Mouse (Mus musculus): ENCODE results near the gene Alox12.
A peak's percentile ranks its signal among the peaks of the same experiment; 100 is the strongest.

Gene Alox12

DNA sequence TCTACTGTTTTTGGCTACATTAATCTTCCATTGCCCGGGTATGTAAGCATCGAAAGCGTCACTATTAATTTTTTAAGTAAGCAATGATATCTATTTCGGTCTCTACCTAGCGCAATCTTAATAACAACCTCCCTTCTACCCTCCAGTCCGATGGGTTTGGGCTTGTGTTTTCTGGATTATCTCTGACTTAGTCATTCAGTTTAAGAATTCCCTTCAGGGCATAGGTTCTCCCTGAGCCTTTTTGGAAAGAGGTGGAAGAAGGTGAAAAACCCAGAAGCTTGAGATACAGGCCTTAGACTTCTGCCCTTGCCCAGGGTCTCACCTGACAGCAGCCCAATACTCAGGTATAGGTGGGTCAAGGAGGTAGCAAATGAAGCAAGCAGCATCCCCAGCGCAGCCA, 35.3 kb downstream of the Alox12 start:
- no peak for DNase-seq

- no peak for DNase-seq
Measured at GRCm38 (mm10) chr11:70218741-70219470, 36.2 kb downstream of the Alox12 start.

DNA sequence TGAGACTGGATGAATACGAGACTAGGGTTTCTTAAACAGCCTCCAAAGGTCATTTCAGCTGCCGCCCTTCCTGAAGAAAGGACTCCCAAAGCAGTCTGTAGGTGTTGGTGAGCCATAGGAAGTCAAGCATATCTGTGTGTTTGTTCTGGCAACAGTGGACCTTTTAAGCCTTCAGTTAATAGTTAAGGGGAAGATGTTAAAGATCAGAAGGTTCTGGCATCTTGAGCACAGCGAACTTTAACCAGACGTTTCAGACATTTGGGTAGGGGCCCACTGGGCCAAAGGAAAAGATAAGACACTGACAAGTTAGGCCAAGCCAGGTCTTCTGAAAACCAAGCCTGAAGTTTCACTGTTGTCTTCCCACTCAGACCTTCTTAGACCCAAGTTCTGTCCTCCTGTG, 37.1 kb downstream of the Alox12 start:
- no peak for DNase-seq

- no peak for DNase-seq
Measured at GRCm38 (mm10) chr11:70216103-70216502, 39.0 kb downstream of the Alox12 start.

DNA sequence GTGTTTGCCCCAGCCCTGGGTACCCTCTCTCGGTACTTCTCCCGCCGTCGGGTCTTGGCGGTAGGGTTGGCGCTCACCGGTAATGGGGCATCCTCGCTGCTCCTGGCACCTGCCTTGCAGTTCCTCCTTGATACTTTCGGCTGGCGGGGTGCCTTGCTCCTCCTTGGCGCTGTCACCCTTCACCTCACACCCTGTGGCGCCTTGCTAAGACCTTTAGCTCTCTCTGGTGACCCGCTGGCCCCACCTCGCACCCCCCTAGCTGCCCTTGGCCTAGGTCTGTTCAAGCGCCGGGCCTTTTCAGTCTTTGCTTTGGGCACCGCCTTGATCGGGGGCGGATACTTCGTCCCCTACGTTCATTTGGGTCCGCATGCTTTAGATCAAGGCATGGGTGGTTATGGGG, 39.9 kb downstream of the Alox12 start:
- no peak for DNase-seq

- no peak for DNase-seq
Measured at GRCm38 (mm10) chr11:70214856-70215209, 40.3 kb downstream of the Alox12 start.

DNA sequence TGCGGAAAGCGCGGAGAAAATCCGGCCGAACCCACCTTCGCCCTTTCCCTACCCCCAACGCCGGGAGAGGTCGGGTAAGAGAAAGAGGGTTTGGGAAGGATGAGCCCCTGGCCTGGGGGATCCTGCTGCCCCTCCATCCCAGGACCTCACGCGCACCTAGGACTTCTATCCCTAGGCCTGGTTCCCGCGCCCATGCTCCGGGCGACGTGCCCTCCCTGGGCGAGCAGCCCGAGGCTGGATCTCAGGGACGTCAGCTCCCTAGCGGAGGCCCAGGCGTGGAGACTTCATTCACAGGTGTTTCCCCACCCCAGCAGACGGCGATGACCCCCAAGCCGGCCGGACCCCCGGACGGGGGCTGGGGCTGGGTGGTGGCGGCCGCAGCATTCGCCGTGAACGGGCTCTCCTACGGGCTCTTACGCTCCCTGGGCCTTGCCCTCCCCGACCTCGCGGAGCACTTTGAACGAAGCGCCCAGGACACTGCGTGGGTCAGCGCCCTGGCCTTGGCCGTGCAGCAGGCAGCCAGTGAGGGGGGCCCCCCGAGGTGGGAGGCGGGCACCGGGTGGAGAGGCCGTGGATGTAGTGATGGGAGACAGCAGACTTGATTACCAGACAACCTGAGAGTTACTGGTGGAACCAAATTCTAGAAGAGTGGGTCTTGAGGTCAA, 40.8 kb downstream of the Alox12 start:
- DNase-seq, result no peak

DNA sequence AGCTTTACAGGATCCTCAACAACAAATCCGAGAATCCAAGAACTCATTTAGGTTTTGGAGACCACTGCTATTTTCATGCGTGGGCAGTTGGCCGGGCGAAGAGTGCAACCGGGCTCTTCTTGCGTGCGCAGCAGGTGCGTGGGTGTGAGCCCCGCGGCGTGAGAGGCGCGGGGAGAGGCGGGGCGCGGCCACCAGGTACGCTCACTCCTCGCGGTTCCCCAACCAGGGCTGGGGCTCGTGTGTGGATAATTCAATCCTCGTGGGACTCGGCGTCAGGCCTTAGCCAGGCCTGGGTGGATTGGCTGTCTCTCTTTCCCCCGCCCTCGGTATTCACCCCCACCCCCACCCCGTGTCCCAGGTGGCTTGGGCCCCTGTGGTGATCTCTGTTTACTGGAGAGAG, 41.4 kb downstream of the Alox12 start:
- DNase-seq, result no peak

GRCm38 (mm10) chr11:70212896-70213295, 42.3 kb downstream of the Alox12 start:
- peak in 1 of 2 experiments; percentile 61 for DNase-seq

DNA sequence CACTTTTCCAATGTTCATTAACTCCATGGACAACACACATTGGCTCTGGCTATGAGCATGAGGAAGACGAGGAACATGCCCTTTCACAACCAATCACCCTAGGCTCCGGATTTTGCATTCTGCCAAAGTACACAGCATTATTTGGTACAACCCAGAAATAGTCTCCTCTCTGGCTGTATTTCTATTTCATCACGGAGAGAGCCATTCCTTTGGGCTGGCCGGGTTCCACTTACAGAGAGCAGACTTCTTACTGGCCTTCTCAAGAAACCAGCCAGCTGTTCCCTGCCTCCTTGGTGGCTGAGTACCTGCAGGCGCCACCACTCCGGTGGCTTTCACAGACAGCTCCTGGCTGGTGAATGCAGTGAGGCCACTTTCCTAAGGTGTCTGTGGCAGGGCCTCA, 42.7 kb downstream of the Alox12 start, which contains the start of gene Slc16a11:
TSS of gene Slc16a11 (plus strand) at position 330 of the 400 bp plus-strand sequence.
- no peak for DNase-seq

DNA sequence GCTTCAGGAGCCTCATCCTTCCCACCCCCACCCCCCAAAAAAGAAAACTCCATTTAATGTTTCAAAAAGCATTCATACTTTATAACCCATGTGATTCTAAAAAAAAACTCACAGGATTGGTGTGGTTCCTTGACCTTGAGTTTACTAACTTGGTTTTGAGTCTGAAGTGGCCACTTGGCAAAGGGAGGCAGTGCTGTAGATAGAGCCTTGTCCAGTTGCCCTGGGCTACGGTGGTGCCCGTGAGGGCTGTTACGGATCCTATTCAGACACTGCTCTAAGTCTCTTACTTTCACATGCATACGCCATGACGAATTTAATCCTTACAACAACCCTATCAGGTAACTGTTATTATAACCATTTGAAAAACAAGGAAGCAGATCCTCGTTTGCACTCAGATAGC, 43.2 kb downstream of the Alox12 start:
- DNase-seq, result no peak

- DNase-seq, result no peak
Measured at GRCm38 (mm10) chr11:70210681-70211080, 44.5 kb downstream of the Alox12 start.

DNA sequence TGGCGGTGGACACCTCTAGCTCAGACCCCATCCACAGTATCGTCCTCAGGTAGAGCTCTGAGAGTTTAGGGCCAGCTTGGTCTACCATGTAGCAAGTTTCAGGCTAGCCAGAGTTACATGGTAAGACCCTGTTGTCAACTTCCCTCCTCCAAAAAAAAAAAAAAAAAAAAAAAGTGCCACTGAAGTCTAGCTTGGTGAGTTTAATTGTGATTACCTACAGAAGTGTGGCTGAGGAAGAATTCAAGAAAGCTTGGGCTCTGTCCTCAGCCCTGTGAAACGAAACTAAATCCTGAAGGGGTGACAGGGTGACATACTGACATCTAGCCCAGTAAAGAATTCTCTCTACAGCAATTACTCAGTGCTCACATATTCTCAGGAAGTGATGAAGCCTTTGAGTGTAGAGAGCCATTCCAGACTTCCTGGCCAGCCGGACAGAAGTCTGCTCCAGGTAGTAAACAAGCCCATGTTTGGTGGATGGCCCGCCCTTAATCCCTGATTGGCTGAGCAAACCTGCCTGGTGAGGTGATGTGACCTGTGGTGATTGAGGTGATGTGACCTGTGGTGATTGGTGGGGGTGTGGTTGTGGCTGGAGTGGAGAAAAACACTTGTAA, 46.3 kb downstream of the Alox12 start:
- DNase-seq, result no peak

DNA sequence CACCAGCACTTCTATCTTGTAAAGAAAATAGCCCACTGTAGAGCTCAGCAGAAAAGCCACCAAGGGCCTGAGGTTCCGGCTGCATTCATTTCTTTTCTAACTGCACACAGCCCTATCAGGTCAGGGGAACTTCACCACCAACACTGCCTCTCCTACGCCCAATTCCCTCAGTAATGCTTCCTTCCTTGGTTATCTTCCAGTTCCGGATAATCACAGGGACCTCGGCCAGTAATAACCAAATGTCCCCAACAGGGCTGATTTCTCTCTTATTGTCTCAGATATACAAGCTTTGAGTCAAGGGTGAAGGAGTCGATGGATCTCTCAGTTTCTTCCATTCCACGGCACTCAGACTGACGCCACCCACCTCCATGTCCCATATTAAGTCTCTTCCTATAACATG, 47.9 kb downstream of the Alox12 start:
- no peak for DNase-seq

DNA sequence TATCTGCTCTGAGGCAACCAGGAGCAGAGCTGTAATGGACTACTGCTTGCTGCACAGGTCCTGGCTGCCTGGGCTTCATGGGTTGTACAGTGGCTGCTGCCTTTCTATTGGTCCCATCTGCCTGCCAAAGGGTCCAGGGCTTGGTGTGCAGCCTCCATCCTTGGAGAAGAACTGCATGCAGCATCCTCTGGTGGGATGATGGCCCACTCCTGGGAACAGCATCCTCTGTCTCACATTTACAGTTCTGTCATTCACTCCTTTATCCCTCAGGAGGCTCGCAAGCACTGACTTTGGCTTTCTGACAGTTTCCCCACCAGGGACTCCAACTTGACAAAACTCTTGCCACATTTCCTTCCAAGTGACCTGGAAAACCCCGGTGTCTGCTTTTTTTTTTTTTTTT, 48.4 kb downstream of the Alox12 start:
- DNase-seq, result no peak

- peak; percentile 46 to 77 for DNase-seq
Measured at GRCm38 (mm10) chr11:70201691-70202090, 53.5 kb downstream of the Alox12 start.

DNA sequence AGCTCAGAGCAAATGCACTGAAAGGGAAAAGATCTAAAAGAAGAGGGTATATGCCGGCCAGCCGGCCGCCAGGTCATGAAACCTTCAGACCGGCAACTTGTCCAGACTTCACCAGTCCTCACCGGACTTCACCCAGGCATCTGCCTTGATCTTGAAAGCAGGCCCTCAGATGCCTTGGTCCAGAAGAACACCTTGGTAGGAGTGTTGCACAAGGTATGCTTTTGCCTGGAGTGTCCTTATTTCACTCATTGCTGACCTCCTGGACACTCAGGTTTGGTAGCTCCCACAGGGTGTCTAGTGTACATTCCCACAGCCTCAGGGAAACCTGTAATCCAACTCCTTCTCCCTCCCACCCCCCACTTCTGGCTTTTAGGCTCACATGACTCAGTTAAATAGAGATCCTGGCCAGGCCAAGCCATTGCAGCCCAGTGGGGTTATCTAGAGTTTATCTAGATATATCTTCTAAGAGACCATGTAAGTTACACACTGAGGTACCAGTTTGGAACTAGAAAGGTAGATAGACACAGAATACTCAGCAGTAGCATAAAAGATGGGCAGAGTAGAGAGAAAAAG, 55.0 kb downstream of the Alox12 start:
- no peak for DNase-seq

DNA sequence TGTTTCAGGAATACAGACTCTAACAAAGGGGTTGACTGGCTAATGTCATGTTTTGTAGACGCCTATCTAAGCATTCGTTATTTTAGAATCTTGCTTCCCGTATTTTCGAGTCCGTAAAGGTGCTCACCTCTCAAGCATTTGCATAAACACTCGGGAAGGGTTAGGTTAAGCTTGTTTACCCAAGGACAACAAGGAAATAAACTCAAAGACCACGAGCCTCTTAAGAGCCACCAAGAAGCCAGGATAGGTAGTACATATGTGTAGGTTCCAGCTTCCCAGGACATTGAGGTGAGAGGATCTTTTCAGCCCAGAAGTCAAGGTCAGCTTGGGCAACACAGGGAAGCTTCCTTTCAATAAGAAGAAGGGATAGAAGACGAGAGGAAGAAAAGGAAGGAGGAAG, 56.0 kb downstream of the Alox12 start:
- no peak for DNase-seq

DNA sequence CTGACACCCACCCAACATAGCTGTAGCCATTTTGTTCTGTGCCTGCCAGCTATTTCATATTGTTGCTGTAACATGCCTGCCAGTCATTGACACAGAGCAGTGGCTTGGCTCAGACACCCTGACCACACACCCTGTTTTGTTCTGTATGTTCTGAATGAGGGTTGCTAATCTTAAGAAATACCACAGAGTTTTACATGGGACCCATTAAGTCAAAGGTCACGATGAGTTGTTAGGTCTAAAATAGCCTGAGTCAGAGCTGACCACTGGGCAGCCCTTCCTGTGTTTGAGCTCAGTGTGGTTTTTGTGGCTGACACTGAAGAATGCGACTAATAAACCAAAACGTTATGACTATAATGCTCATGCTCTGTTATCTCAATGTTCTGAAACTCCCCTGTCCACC, 56.8 kb downstream of the Alox12 start:
- DNase-seq, result no peak

DNA sequence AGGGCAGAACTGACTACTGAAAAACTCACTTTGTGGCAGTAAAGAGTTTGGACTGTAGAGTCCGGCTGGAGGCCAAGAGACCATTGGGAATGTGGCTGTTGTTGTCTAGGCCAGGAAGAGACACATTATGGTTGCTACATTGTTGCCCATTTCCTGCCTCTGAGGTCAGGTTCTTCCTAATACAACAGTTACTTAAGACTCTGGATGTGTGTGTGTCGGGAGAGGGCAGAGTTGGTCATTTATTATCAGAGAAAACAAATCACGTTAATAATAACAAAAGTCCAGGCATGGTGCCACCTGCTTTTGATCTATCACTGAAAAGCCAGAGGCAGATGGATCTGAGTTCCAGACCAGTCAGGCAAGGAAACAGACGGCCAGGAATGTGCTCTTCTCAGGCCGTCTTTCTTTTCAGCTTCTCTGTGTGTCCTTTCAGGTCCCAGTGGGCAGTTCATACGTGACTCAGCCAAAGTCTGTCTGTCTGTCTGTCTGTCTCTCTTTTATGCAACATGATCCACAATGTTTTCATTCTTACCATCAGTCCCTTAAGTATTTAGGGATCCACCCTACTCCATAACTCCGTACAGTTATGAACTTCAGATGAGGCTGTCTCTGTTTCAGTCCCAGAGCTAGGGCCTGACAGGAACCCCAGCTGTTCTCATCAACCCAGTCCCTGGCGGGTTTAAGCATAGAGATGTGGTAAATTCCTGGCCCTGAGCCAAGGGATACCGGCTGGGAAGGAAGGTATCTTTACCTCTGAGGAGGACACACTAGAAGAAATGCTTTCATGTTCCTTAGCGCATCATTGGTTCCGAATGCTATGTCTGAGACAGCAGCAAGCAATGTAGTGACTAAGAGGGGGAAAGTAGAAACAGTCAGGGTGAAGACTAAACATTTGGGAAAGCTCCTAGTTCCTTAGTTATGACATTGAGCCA, 61.5 kb downstream of the Alox12 start:
- no peak for DNase-seq

GRCm38 (mm10) chr11:70192157-70192556, 63.0 kb downstream of the Alox12 start:
- DNase-seq, result no peak

All from spleen, adult 18-20 months (tissue).